Mouse (Mus musculus): ENCODE data around the gene Hoxd4. TPM values are rescaled to one million over a fixed set of nuclear protein-coding genes. Genes with fewer than 3 reads are reported as not detected.

Gene Hoxd4
- polyA plus RNA-seq, 1 experiment from 2014 or later, result not detected

GRCm38 (mm10) chr2:74726973-74727639, 15.4 kb downstream of the Hoxd4 start:
- no peak for DNase-seq (ENCODE audit: low spot score)

GRCm38 (mm10) chr2:74727640-74728302, 16.0 kb downstream of the Hoxd4 start:
- no peak for DNase-seq (ENCODE audit: low spot score)

DNA sequence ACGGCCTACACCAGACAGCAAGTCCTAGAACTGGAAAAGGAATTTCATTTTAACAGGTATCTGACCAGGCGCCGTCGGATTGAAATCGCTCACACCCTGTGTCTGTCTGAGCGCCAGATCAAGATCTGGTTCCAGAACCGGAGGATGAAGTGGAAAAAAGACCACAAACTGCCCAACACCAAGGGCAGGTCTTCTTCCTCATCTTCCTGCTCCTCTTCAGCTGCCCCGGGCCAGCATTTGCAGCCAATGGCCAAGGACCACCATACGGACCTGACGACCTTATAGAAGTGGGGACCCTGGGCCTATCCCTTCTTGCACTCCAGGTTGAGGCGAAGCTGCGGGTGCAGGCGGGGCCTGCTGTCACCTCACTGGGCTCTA, 16.6 kb downstream of the Hoxd4 start:
- no peak for DNase-seq (ENCODE audit: low spot score)

DNA sequence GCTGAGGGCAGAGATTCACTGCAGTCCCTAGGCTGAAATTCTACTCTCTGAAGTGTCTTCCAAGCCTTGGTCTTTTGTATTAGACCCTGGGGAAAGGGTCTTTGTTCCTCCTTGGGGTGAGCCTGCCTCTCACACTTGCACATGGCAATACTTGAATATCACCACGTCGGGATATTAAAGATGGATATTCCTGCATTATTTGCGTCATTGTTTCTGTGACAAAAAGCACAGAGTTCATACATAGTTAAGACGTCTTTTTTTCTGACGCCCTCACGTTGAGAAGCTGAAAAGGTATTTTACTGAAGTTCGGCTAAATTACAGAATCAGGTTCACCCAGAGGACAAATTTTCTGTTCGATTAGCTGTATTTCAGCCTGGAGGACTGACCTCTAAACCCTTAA, 18.6 kb downstream of the Hoxd4 start:
- no peak for DNase-seq (ENCODE audit: low spot score)

DNA sequence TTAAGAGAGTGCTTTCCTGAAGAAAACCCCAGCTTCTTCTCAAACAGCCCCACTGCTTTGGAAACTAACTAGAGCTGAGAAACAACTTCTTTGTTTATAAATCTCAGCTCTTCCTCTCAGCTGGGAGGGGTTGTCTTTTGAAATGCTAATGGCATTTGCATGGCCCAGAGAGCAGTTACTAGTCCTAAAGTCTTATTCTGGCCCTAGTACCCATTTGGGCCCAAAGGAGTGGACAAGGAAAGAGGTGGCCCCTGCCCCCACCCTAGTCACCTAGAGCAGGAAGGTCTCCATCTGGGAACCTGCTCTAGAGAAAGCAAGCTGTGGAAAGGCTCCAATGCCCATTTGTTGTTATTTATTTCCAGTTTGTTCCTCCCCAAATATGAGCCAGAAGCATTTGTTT, 19.3 kb downstream of the Hoxd4 start:
- DNase-seq (ENCODE audit: low spot score), result no peak

GRCm38 (mm10) chr2:74731799-74732512, 20.2 kb downstream of the Hoxd4 start:
- no peak for DNase-seq (ENCODE audit: low spot score)

DNA sequence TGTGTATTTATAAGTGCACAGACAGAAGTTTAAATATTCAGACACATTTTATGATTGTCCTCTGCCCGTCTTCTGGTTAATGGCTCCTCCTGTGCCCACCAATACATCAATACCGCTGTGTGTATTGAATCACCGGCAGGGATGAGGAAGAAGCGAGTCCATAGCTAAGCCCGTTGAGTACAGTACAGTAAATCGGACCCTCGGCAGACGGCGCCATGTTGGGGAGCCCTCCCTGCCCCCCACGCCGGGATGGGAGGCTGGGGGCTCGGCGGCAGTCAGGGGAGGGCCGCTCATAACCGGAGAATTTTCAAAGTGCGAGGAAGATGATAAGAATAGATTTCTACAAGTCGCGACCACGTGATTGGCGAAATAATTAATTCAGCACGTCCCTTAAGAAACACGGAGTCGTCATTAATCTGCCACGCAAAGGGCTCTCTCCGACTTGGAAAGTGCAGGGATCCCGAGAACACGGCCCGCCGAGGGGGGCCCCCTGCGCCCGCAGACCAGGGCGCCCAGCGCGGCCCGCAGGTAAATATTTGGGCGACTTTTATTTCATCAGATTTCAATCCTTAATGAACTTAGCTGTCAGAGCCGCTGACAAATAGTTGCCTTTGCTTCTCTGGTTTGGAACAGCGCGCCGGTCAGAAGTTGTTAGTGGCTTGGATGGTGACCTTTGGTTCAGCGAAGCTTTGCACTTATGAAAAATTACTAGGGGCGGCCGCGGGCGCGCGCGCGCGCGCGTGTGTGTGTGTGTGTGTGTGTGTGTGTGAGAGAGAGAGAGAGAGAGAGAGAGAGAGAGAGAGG, 21.0 kb downstream of the Hoxd4 start:
- DNase-seq (ENCODE audit: low spot score), result no peak

DNA sequence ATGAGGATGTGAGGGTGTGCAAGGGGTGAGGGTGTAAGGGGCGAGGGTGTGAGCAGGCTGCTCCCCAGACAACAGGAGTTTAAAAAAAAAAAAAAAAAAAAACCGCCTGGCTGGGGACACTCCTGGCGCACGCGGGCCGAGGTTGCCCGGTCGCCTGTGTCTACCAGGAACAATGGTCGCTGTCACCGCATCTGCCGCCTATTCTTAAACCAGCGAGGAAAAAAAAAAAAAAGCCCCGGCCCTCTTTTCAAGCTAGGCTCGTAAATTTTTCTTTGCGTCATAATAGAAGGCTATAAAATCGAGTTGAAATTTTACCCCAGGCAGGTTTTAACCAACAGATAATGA, 21.6 kb downstream of the Hoxd4 start:
- DNase-seq (ENCODE audit: low spot score), result no peak

GRCm38 (mm10) chr2:74733765-74734164, 22.0 kb downstream of the Hoxd4 start:
- no peak for DNase-seq (ENCODE audit: low spot score)

DNA sequence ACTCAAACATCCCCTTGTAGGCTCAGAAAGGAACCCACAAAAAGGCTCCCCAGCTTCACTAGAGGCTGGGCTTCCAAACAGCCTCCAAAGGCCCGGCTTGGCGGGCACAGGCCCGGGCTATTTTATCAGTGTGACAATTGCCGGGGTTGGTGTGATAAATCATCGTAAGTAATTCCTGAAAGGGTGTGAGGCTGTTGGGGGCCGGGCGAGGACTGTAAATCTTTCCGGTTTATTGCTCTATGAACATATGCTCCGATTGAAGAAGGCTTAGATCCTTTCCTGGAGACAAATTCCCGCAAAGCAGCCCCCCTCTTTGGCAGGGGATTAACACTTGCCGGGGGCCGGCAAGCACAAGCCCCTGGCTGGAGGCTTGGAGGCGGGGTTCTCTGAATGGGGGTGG, 22.7 kb downstream of the Hoxd4 start:
- DNase-seq (ENCODE audit: low spot score), result no peak

- no peak for DNase-seq (ENCODE audit: low spot score)
These were observed 23.5 kb downstream of the Hoxd4 start for GRCm38 (mm10) chr2:74734996-74735811.

- no peak for DNase-seq (ENCODE audit: low spot score)
These were observed 24.3 kb downstream of the Hoxd4 start for GRCm38 (mm10) chr2:74735851-74736687.

DNA sequence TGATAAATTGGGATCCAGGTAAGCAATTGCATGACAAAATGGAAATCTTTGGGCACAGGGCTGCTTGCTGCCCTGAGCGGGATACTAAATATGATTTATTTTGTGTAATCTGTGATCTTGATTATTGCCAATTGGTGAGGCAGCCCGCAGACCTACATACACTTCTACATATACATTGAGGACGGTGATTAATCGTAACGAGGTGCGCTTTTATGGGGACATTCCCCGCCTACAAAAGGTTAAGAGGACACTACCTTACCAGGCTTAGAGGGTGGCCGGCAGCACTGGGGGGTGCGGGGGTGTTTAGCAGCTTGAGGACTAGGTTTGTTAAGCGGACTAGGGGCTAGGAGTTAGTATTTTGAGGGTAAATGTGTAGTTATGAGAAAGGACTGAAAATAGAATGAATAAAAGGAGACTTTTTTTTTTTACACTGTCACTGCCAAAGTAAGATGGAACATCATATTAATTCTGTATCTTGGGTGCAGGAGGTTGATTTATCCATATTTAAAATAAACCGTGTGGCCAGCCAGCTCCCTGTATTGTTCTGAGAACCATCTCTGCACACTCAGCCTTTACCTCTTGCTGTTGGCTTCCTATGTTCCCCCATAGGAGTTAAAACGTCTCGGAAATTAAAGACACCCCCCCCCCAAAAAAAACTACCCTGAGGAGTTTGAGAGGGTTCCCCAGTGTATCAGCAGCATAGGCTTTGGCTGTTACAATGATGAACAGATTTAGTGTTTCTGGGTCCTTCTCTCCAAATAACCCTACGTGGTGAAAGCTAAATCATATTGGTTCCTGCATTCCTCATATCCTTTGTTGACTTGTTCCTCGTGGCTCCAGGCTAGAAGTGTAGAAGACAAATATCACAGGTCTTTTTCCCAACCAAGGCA, 25.2 kb downstream of the Hoxd4 start:
- no peak for DNase-seq (ENCODE audit: low spot score)

GRCm38 (mm10) chr2:74737578-74738070, 25.9 kb downstream of the Hoxd4 start:
- no peak for DNase-seq (ENCODE audit: low spot score)

DNA sequence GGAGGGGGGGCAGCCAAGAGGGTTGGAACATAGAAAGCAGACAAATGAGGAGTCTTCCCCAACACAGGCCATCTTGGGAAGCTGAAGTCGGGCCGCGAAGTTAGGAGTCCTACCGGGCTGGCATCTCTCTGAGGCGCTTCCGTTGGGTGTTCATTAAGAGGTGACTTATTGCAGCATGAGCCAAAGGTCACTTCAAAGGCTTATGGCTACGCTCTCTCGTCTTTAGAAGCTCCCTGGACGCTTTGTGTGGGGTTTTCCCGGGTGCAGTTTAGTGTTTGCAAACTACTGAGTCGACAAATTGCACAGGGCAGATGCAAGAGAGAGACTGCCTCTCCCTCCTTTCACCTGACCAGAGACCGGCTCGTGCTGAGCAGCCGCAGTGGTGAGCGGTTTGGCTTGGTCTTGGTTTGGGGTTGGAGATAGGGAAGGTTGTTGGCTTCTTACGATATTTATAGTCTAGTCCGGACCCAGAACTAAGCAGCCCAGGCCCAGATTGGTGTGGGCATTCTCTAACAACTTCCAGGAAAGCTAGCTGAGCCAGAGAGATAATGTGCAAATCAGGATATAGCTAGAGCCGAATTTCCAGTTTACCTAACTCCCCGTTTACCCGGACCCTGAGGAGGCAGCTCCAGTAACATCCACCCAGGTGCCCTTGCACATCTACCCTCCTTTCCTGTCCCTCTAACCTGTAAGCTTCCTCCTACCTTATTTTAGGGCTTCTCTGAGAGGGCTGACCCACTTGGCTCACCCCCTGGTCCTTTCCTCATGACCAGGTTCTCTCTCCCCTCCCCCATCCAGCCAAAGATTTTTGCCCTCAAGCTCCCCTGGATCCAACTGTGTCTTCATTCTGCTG, 27.1 kb downstream of the Hoxd4 start:
- DNase-seq (ENCODE audit: low spot score), result no peak

DNA sequence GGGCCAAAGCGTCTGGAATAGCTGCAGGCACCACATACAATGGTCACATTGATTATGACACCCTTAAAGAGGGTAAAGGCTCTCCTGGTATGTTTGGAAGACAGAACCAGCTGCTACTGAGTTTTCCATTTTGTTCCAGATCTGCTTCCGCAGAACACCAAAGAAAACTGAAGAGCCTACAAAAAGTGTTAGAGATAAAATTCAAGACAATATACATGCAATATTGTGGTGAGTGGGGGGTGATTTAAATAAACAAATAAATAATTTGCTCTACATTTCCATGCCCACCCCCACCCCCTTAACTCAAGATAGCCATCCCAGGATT, 27.7 kb downstream of the Hoxd4 start:
- no peak for DNase-seq (ENCODE audit: low spot score)

DNA sequence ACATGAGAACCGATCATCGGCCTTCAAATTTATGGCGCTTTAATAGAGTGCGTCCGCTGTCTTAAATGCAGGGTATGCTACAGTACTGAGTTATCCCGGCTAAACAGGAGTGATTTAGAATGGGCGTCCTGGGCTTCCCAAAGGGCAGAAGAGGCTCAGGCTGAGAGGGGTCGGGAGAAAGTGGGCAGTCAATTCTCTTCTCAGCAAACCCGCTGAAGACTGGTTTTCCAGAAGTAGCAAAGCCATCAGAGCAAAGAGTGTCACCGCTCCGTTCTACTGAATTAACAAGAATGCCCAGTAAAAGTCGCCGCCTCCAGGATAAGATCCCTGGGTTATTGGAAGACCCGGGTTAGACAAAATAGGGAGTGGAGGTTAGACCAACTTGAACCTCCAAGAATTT, 28.1 kb downstream of the Hoxd4 start:
- no peak for DNase-seq (ENCODE audit: low spot score)

Data from thymus, postnatal 0 days (tissue).